Mouse (Mus musculus): Measurements from ENCODE around the gene Vmn2r57. TPM values are rescaled to one million over a fixed set of nuclear protein-coding genes. Genes with fewer than 3 reads are reported as not detected.
"Not testable (repeated sequence)": the region's sequence is repeated elsewhere in the genome, so short reads cannot be mapped to it uniquely, and the experiment has no call there.

Gene Vmn2r57
- polyA plus RNA-seq (2012; rRNA removed): 0.44 and 0.55 TPM in 2 replicates
- polyA plus RNA-seq (2014; fragmentation: Nextera tagmentation; extraction: Ambion mirVana): 0.21 and 0.35 TPM in 2 replicates

DNA sequence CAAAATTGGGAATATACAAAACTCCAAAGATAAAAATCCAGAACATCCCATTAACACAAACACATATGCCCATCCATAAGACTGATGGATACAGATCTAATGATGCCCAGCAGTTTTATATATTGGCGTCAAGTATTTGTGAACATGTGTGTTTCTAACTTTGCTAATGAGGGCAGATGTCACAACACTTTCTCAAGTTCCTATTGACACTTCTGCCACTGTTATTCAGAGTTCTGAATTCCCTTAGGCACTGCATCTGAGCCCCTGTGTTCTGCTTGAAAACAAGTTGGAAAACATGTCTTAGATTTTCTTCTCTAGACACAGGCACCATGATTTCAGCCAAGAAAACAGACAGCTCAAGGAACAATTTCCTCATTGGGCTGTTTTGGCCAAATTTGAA, at the start of gene Vmn2r57:
TSS of gene Vmn2r57 (minus strand) at position 101 of the 400 bp plus-strand sequence.
- 36% methylated on average over 1 of the region's 1 CpGs for WGBS
- not testable (repeated sequence) for H3K9me3 ChIP-seq (ENCODE audit: control insufficient read depth, low read length); H3K9ac ChIP-seq (ENCODE audit: low read depth, low read length, severe bottlenecking)

DNA sequence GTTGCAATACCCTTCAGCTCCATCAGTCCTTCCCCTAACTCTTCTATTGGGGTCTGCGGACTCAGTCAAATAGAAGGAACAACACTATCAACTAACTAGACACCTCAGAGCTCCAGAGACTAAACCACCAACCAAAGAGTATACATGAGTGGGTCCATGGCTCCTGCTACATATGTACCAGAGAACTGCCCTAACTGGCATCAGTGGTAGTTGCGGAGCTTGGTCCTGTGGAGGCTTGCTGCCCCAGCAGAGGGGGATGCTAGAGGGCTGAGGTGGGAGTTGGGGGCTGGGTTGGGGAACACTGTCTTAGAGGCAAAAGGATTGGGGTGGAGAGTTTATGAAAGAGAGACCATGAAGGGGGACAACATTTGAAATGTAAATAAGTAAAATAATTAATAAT, 49.4 kb upstream of the Vmn2r57 start:
- no peaks in the 10 kb centered on the region for H3K4me1 ChIP-seq (ENCODE audit: control insufficient read depth, insufficient read depth, low read length)
- H3K4me2 ChIP-seq (replicated peaks; ENCODE audit: low read depth, low read length, severe bottlenecking): no peak overlapping the region
- H3K4me3 ChIP-seq (replicated peaks; ENCODE audit: low read length): no peak overlapping the region
- no peak overlapping the region for H3K27ac ChIP-seq (replicated peaks; ENCODE audit: low read depth, low read length)
- 97% methylated on average over 2 of the region's 2 CpGs for WGBS
- H3K9me3 ChIP-seq (ENCODE audit: control insufficient read depth, low read length): 0 out of 2 replicates have a peak, but pooled peaks cover 12% of the 10 kb centered on the region
- H3K9ac ChIP-seq (ENCODE audit: low read depth, low read length, severe bottlenecking): no peak overlapping the region
- ATAC-seq (ENCODE audit: low FRiP score, low read depth) (no peak), DNase-seq (ENCODE audit: low spot score) (no peak)
- no peak for TF ChIP-seq POLR2A (IDR thresholded peaks at IDR 0.05; ENCODE audit: borderline replicate concordance, extremely low read depth, insufficient read depth, insufficient read length)
- H3K36me3 ChIP-seq (ENCODE audit: control insufficient read depth, insufficient read depth, low read length): 0 out of 2 replicates have a peak, but pooled peaks cover 5% of the 10 kb centered on the region
- H3K27me3 ChIP-seq (ENCODE audit: control insufficient read depth, insufficient read depth, low read length): no peaks in the 10 kb centered on the region

More for the DNA sequence above, at the start of gene Vmn2r57:
- not testable (repeated sequence) for H3K36me3 ChIP-seq (ENCODE audit: control insufficient read depth, insufficient read depth, low read length); H3K27ac ChIP-seq (replicated peaks; ENCODE audit: low read depth, low read length); DNase-seq (ENCODE audit: low spot score); H3K4me3 ChIP-seq (replicated peaks; ENCODE audit: low read length); ATAC-seq (ENCODE audit: low FRiP score, low read depth); H3K4me1 ChIP-seq (ENCODE audit: control insufficient read depth, insufficient read depth, low read length); H3K27me3 ChIP-seq (ENCODE audit: control insufficient read depth, insufficient read depth, low read length); H3K4me2 ChIP-seq (replicated peaks; ENCODE audit: low read depth, low read length, severe bottlenecking)

DNA sequence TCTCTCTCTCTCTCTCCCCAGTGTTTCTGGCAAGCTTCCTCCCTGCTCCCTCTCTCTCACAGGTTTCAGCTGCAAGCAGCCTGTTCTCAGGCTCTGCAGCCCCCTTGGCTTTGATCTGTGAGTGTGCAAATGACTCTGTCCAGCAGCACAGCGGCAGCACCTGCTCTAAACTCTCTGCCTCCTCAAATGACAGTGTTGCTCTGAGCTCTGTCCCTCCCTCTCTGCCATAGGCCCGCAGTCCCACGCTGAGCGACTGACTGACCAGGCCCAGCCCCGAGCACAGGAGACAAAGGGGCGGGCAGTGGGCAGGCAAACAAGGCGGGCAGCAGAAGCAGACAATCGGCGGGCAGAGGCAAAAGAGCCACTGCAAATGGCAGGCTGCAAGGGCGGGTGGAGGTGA, 3.4 kb upstream of the Vmn2r57 start:
- H3K4me1 ChIP-seq (ENCODE audit: control insufficient read depth, insufficient read depth, low read length): no peaks in the 10 kb centered on the region
- no peak overlapping the region for H3K4me3 ChIP-seq (replicated peaks; ENCODE audit: low read length)
- no peaks in the 10 kb centered on the region for H3K36me3 ChIP-seq (ENCODE audit: control insufficient read depth, insufficient read depth, low read length)
- no peak for ATAC-seq (ENCODE audit: low FRiP score, low read depth)
- H3K27me3 ChIP-seq (ENCODE audit: control insufficient read depth, insufficient read depth, low read length): no peaks in the 10 kb centered on the region
- no peak overlapping the region for H3K4me2 ChIP-seq (replicated peaks; ENCODE audit: low read depth, low read length, severe bottlenecking)
- peaks cover 4% of the 10 kb centered on the region; the same call in 1 of the 2 replicates for H3K9me3 ChIP-seq (ENCODE audit: control insufficient read depth, low read length)
- H3K9ac ChIP-seq (ENCODE audit: low read depth, low read length, severe bottlenecking): no peak overlapping the region
- TF ChIP-seq POLR2A (IDR thresholded peaks at IDR 0.05; ENCODE audit: borderline replicate concordance, extremely low read depth, insufficient read depth, insufficient read length): no peak
- DNase-seq (ENCODE audit: low spot score): no peak
- 11% methylated on average over 10 of the region's 10 CpGs for WGBS
- no peak overlapping the region for H3K27ac ChIP-seq (replicated peaks; ENCODE audit: low read depth, low read length)

DNA sequence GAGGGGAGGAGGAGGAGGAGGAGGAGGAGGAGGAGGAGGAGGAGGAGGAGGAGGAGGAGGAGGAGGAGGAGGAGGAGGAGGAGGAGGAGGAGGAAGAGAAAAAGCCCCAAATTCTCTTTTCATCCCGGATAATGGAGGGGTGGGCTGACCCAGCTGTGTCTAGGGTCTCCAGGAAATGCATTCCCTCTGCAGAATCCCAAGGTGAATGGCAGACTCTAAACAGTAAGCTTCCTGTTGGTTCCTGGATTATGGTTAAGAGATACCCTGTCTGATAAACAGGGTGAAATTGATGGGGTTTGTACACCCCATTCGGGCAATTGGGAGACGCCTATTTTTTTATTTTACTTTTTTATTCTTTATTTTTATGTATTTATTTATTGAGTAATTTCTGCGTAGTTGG, 54.4 kb downstream of the Vmn2r57 start:
- no peaks in the 10 kb centered on the region for H3K9me3 ChIP-seq (ENCODE audit: control insufficient read depth, low read length)
- no peak overlapping the region for H3K4me3 ChIP-seq (replicated peaks; ENCODE audit: low read length)
- no peak overlapping the region for H3K27ac ChIP-seq (replicated peaks; ENCODE audit: low read depth, low read length)
- no peaks in the 10 kb centered on the region for H3K4me1 ChIP-seq (ENCODE audit: control insufficient read depth, insufficient read depth, low read length)
- TF ChIP-seq POLR2A (IDR thresholded peaks at IDR 0.05; ENCODE audit: borderline replicate concordance, extremely low read depth, insufficient read depth, insufficient read length): no peak
- WGBS: 77% methylated on average over 4 of the region's 4 CpGs
- H3K4me2 ChIP-seq (replicated peaks; ENCODE audit: low read depth, low read length, severe bottlenecking): no peak overlapping the region
- no peaks in the 10 kb centered on the region for H3K36me3 ChIP-seq (ENCODE audit: control insufficient read depth, insufficient read depth, low read length)
- no peak overlapping the region for H3K9ac ChIP-seq (ENCODE audit: low read depth, low read length, severe bottlenecking)
- ATAC-seq (ENCODE audit: low FRiP score, low read depth) (no peak), DNase-seq (ENCODE audit: low spot score) (no peak)
- no peaks in the 10 kb centered on the region for H3K27me3 ChIP-seq (ENCODE audit: control insufficient read depth, insufficient read depth, low read length)

DNA sequence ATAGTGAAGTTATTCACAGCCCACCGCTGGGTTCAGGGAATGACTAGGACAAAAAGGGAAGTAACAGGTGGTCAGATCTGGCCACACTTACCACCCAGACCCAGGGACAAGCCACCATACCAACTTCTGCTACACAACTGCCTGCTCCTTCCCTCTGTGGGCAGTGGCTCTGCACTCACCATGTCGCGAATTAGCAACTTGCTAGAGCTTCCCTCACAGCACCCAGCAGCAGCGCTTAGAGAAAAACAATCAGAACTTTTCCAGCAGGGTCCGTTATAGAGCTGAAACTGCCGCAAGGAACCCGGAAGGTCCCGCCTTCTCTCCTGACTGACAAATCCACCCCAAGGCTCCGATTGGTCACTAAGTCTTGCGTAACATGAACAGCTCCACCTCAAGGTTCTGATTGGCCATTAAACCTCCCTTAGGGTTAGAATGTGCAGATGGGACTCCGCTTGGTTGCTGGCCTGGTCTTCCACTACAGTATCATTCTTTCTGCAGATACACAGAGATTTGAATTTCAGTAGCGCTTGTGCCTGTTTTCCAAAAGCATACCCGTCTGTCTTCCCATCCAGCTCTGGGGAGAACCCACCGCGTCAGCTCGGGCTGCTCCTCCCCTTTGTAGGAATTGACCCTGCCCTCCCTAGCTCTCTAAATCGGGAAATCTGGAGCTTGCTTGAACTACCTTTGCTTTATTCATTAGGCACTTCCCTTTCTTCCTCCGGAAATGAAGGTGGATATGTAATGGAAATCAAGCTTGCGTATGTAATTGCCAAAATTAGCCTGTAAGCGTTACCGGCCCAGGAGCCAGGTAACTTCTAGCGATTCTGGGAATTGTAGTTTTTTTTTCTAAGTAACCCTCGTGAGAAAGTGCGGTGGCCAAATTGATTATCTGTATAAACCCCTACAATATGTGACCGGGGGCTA, 55.2 kb downstream of the Vmn2r57 start, which contains the start of gene AI987944:
TSS of gene AI987944 (minus strand) at position 332 of the 924 bp plus-strand sequence.
- no peak for TF ChIP-seq POLR2A (IDR thresholded peaks at IDR 0.05; ENCODE audit: borderline replicate concordance, extremely low read depth, insufficient read depth, insufficient read length)

More for the DNA sequence above, 55.2 kb downstream of the Vmn2r57 start, which contains the start of gene AI987944:
- Histone ChIP-seq H3K9ac (ENCODE audit: low read depth, low read length, severe bottlenecking) (peak within 1 kb of the TSS; percentile 63), H3K9me3 (ENCODE audit: control insufficient read depth, low read length) (no peaks in the 10 kb centered on the region), H3K36me3 (ENCODE audit: control insufficient read depth, insufficient read depth, low read length) (no peaks in the 10 kb centered on the region), H3K27me3 (ENCODE audit: control insufficient read depth, insufficient read depth, low read length) (no peaks in the 10 kb centered on the region), H3K27ac (replicated peaks; ENCODE audit: low read depth, low read length) (peak within 1 kb of the TSS; percentile 71), H3K4me1 (ENCODE audit: control insufficient read depth, insufficient read depth, low read length) (no peaks in the 10 kb centered on the region), H3K4me2 (replicated peaks; ENCODE audit: low read depth, low read length, severe bottlenecking) (peak within 1 kb of the TSS; percentile 51), H3K4me3 (replicated peaks; ENCODE audit: low read length) (peak within 1 kb of the TSS; percentile 57)
- DNase-seq (ENCODE audit: low spot score): peak; percentile 94
- under 1% methylated on average over 25 of the region's 25 CpGs for WGBS
- ATAC-seq (ENCODE audit: low FRiP score, low read depth): peak; percentile 99

Other genes starting within 250 kb of the Vmn2r57 start
- 4.7 and 6.9 TPM in 2 replicates for gene AI987944, start 55.3 kb downstream of the Vmn2r57 start, polyA plus RNA-seq (2012; rRNA removed)
- gene AI987944, start 55.3 kb downstream of the Vmn2r57 start, polyA plus RNA-seq (2014; fragmentation: Nextera tagmentation; extraction: Ambion mirVana): 12.8 TPM in 2 replicates
- 0.43 and 0.49 TPM in 2 replicates for gene Gm20449, start 50.7 kb upstream of the Vmn2r57 start, polyA plus RNA-seq (2012; rRNA removed)
- 0.14 TPM in 1 of 2 replicates, not detected in the other for gene Gm20449, start 50.7 kb upstream of the Vmn2r57 start, polyA plus RNA-seq (2014; fragmentation: Nextera tagmentation; extraction: Ambion mirVana)
- 11.5 and 12.5 TPM in 2 replicates for gene AW146154, start 51.2 kb upstream of the Vmn2r57 start, polyA plus RNA-seq (2012; rRNA removed)
- 7.2 and 10.8 TPM in 2 replicates for gene AW146154, start 51.2 kb upstream of the Vmn2r57 start, polyA plus RNA-seq (2014; fragmentation: Nextera tagmentation; extraction: Ambion mirVana)
- gene Gm6871, start 125.0 kb upstream of the Vmn2r57 start, polyA plus RNA-seq (2012; rRNA removed): 0.09 TPM in 1 of 2 replicates, not detected in the other
- not detected in 2 replicates for gene Gm6871, start 125.0 kb upstream of the Vmn2r57 start, polyA plus RNA-seq (2014; fragmentation: Nextera tagmentation; extraction: Ambion mirVana)
- 10.6 TPM in 2 replicates for gene 2610021A01Rik, start 150.5 kb upstream of the Vmn2r57 start, polyA plus RNA-seq (2012; rRNA removed)
- 13.2 and 13.6 TPM in 2 replicates for gene 2610021A01Rik, start 150.5 kb upstream of the Vmn2r57 start, polyA plus RNA-seq (2014; fragmentation: Nextera tagmentation; extraction: Ambion mirVana)
- 9.5 and 11.4 TPM in 2 replicates for gene Zfp788, start 184.5 kb upstream of the Vmn2r57 start, polyA plus RNA-seq (2012; rRNA removed)
- 13.4 and 15.7 TPM in 2 replicates for gene Zfp788, start 184.5 kb upstream of the Vmn2r57 start, polyA plus RNA-seq (2014; fragmentation: Nextera tagmentation; extraction: Ambion mirVana)